Mouse (Mus musculus): ENCODE data around the gene Asgr1. TPM values are rescaled to one million over a fixed set of nuclear protein-coding genes. Genes with fewer than 3 reads are reported as not detected.
A peak's percentile ranks its signal among the peaks of the same experiment; 100 is the strongest.
"Not testable (repeated sequence)": the region's sequence is repeated elsewhere in the genome, so short reads cannot be mapped to it uniquely, and the experiment has no call there.

Gene Asgr1
- polyA plus RNA-seq, 1 experiment from 2014 or later, result not detected

DNA sequence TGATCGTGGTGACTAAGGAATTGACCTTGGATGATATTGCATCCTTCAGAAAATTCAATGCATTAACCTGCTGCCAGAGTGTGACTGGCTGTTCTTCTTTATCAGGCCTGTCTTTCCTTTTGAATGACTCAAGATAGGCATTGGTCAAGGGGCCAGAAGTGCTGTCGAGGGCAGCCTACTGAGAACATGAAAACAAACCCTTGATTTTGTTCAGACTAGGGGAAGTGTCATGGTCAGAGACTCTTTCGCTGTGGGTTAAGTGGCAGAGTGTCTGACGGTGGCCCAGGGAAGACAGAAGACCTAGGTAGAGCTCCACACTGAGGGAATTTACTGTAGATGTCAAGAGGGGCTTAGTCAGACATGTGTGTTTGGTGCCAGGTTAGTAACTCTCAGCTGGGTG, 12.8 kb downstream of the Asgr1 start:
- Histone ChIP-seq H3K27ac (no peak overlapping the region), H3K4me3 (ENCODE audit: inconsistent target) (no peak overlapping the region), H3K36me3 (ENCODE audit: inconsistent target) (no peaks in the 10 kb centered on the region), H3K79me2 (ENCODE audit: inconsistent target) (no peaks in the 10 kb centered on the region)
- 63% methylated on average over 4 of the region's 4 CpGs for WGBS (ENCODE audit: missing documents)

DNA sequence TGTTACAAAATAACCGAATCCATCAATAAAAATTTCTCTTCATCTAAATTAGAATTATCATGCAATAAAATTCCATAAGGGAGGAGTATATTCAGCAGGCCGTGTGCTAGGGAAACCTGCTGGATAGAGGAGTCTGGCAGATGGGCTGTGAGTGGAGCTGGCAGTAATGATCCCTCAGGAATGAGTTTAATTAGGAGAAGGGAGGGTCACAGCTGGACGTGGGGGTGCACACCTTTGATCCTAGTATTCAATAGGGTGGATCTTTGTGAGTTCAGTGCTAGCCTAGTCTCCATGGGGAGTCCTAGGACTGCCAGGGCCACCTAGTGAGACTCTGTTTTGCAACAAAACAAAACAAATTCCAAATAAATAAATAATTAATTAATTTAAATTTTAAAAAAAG, 14.4 kb downstream of the Asgr1 start:
- Histone ChIP-seq H3K79me2 (ENCODE audit: inconsistent target) (no peaks in the 10 kb centered on the region), H3K4me3 (ENCODE audit: inconsistent target) (no peak overlapping the region), H3K36me3 (ENCODE audit: inconsistent target) (no peaks in the 10 kb centered on the region), H3K27ac (no peak overlapping the region)
- WGBS (ENCODE audit: missing documents), result 94% methylated on average over 3 of the region's 3 CpGs

DNA sequence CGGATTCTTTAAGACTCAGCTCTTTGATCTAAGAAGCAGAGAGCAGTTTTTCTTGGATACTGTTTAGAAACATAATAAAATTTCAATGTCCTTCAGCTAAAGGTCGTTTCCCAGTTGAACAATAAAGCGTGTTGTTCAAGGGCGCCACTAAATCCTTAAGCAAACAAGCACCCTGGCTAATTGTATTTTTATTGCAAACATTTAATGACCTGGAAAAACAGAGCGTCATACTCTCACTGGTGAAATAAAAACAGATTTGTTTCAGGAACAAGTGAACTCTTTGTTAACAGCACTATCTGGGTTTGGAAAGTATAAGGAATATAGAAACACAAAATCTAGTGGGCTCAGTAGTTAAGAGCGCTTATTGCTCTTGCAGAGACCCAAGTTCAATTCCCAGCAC, 16.2 kb downstream of the Asgr1 start:
- no peak overlapping the region for H3K27ac ChIP-seq
- H3K36me3 ChIP-seq (ENCODE audit: inconsistent target), result no peaks in the 10 kb centered on the region
- WGBS (ENCODE audit: missing documents), result 93% methylated on average over 6 of the region's 6 CpGs
- H3K4me3 ChIP-seq (ENCODE audit: inconsistent target), result no peak overlapping the region
- H3K79me2 ChIP-seq (ENCODE audit: inconsistent target), result no peaks in the 10 kb centered on the region

DNA sequence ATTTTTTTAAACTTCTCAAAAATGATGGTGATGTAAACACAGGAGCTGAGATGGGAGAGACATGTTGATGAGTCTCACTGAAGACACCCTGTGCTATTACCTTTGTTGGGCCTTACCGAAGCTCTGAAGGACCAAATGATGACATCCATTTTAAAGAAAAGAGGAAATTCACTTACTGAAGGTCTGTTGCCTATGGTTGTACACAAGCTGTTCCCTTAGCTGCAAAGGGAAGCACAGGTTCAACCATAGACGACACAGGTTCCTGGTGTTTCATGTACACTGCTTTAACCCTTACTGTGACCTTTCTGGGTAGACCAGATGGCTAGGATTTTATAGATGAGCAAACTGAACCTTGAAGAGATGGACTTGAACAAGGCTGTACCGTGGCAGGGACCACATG, 16.7 kb downstream of the Asgr1 start:
- H3K27ac ChIP-seq; H3K79me2 ChIP-seq (ENCODE audit: inconsistent target); H3K4me3 ChIP-seq (ENCODE audit: inconsistent target); H3K36me3 ChIP-seq (ENCODE audit: inconsistent target): not testable (repeated sequence)
- 11% methylated on average over 2 of the region's 3 CpGs for WGBS (ENCODE audit: missing documents)

DNA sequence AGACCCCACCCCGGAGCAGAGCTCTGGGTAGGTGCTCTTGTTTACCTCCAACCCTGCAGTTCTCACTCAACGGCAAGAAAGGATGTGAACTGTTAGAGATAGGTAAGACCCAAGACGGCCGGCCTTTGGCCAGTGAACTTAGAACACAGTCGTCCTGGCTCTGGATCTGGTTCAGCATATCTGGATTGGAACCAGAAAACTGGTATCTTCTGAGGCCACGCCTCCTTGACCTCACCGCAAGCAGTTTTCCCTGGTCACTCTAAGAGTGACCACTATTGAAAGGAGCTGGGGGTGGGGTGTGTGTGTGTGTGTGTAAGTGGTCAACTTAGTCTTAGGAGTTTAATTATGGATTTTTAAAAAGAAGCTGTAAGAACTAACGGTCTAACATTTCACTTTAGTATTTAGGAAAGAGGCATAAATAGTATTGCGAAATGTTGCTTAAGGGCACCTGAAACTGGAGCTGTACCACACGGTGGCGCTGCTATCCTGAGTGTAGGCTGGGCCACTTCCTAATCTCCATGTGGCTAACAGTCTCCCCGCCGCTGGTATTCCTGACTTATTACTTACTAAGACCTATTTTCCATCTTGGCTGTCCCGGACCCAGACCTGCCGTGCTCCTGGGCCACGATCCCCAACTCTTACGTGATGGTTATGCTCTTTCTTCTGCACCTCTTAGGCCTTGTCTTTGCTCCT, 20.6 kb downstream of the Asgr1 start:
- Histone ChIP-seq H3K36me3 (ENCODE audit: inconsistent target) (no peaks in the 10 kb centered on the region), H3K27ac (0 out of 2 replicates have a peak overlapping the region, but pooled peaks have one; percentile 12), H3K4me3 (ENCODE audit: inconsistent target) (no peak overlapping the region), H3K79me2 (ENCODE audit: inconsistent target) (no peaks in the 10 kb centered on the region)
- WGBS (ENCODE audit: missing documents), result 43% methylated on average over 17 of the region's 17 CpGs

DNA sequence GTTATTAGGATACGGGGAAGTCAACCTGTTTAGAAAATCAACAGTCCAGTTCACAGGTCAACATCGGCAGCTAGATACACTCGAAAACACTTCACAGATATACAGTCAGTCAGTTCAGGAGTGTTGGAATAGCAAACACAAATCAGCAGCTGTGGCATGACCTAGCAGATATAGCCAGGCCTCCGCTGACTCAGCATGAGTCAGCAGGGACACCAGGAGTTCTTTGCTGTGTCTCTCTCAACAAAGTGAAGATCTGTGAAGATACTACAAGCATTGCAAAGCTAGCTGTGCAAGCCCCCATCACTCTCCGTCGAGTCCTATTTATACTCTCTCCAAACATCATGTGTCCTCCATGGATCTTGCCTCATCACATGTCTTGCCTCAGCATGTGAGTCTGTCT, 21.7 kb downstream of the Asgr1 start:
- Histone ChIP-seq H3K36me3 (ENCODE audit: inconsistent target) (no peaks in the 10 kb centered on the region), H3K27ac (peak overlapping the region; percentile 12; the same call in 1 of the 2 replicates), H3K79me2 (ENCODE audit: inconsistent target) (no peaks in the 10 kb centered on the region), H3K4me3 (ENCODE audit: inconsistent target) (no peak overlapping the region)
- 64% methylated on average over 6 of the region's 6 CpGs for WGBS (ENCODE audit: missing documents)

DNA sequence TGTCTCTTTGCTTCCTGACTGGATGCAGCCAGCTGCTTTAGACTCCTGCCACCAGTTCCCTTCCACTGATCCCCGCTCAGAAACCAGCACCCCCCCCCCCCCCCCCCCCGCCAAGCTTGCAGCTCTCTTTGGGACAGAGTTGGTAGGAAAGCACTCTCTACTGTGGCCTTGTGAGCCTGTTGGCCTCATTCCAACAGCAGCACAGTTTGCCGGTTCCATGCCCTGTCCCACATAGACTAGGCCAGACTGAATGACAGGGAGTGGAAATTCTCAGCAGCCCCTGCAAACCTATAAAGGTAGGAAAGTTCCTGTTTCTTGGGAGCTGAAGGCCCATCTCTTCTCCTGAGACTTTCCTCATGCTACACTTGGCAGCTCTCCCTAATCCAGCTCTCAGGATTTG, 23.6 kb downstream of the Asgr1 start:
- Histone ChIP-seq H3K27ac (no peak overlapping the region), H3K4me3 (ENCODE audit: inconsistent target) (no peak overlapping the region), H3K79me2 (ENCODE audit: inconsistent target) (no peaks in the 10 kb centered on the region), H3K36me3 (ENCODE audit: inconsistent target) (no peaks in the 10 kb centered on the region)
- WGBS (ENCODE audit: missing documents), result 54% methylated on average over 3 of the region's 3 CpGs

DNA sequence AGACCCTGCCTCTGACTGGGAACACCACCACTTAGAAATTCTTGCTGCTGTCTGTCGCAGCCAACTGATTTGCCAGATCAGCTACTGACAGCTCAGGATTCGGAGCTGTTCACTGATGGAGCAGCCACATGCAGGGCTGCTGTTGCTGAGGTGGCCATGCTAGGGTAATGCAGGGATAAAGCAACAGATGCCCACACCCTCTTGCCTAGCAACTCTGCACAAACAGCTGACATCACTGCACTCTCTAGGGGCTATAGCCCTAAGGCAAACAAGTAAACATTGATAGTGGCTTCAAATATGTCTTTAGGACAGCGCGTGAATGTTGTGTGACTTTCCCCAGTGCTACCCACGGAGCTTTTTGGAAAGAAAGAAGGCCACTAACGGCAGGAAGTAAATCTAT, 25.3 kb downstream of the Asgr1 start:
- WGBS (ENCODE audit: missing documents), result 77% methylated on average over 6 of the region's 6 CpGs
- H3K79me2 ChIP-seq (ENCODE audit: inconsistent target), result no peaks in the 10 kb centered on the region
- no peak overlapping the region for H3K4me3 ChIP-seq (ENCODE audit: inconsistent target)
- no peaks in the 10 kb centered on the region for H3K36me3 ChIP-seq (ENCODE audit: inconsistent target)
- H3K27ac ChIP-seq, result no peak overlapping the region

DNA sequence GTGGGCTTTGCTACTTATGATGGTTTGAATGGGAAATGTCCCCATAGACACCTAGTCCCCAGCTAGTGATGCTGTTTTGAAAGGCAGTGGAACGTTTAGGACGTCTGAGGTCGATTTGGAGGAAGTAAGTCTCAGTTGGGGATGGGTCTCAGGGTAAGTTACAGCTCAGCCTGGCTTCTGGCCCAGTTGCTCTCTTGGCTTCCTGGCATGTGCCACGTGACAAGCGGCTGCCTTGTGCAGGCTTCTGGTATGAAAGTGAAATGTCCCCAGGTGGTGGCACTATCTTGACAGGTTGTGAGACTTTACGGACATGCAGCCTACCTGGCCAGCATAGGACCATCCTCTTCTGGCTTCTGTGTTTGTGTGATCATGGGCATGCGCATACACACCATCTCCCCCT, 26.0 kb downstream of the Asgr1 start:
- Histone ChIP-seq H3K27ac (no peak overlapping the region), H3K4me3 (ENCODE audit: inconsistent target) (no peak overlapping the region), H3K36me3 (ENCODE audit: inconsistent target) (no peaks in the 10 kb centered on the region), H3K79me2 (ENCODE audit: inconsistent target) (no peaks in the 10 kb centered on the region)
- WGBS (ENCODE audit: missing documents), result 30% methylated on average over 7 of the region's 7 CpGs

DNA sequence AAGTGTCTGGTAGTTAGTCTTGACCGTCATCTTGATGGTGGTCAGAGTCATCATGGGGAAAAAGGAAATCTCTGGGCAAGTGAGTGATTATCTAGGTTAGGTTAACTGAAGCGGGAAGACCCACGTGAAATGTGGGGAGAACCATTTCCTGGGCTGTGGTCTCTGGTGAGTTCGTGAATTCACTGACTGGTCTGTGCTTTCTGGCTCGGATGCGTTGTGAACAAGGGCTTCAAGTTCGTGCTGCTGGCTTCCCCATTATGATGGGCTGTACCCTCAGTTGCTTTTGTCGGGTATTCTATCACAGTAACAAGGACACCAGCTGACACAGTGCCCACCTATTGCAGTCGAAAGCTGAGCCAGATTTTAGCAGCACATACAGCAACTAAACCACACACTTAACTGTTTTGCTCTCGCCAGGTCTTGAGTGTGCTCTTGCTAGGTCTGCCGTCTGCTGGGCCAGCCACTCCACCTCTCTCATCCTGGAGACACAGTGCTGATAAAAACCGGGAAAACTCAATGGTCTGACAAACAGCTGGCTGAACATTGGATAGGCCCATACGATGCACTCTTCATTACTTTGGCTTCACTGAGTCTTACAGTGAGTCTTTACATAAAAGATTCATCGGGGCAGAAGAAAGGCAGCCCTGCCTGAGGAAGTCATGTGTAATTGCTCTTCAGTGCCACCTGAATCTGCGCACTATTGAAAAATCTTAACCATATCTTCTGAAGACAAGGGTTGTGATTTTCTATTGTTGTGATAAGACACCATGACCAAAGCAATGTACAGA, 27.1 kb downstream of the Asgr1 start:
- no peak overlapping the region for H3K4me3 ChIP-seq (ENCODE audit: inconsistent target)
- H3K27ac ChIP-seq, result no peak overlapping the region
- WGBS (ENCODE audit: missing documents), result 53% methylated on average over 15 of the region's 15 CpGs

DNA sequence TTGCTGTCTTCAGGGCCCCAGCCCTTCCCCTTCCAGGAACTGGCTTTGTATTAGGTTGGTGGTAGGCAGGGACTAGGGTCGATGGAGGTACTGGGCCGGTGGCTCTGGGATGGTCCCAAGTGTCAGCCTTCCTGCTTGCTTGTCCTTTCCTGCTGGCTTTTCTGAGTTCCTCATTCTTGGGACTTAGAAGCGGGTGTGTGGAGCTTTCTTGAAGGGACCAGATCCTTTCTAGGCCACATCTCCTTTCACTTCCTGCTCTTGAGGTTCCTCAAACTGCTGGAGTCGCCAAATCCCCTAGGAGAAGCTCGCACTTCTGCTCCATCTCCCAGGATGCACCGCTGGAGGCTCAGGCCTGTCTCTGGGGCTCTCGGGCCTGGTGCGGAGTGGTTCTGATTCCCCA, 30.7 kb downstream of the Asgr1 start:
- Histone ChIP-seq H3K36me3 (ENCODE audit: inconsistent target) (no peaks in the 10 kb centered on the region), H3K27ac (peak overlapping the region; percentile 93), H3K79me2 (ENCODE audit: inconsistent target) (no peaks in the 10 kb centered on the region), H3K4me3 (ENCODE audit: inconsistent target) (no peak overlapping the region)
- 12% methylated on average over 8 of the region's 8 CpGs for WGBS (ENCODE audit: missing documents)

More for the DNA sequence above, 27.1 kb downstream of the Asgr1 start:
- Histone ChIP-seq H3K36me3 (ENCODE audit: inconsistent target) (no peaks in the 10 kb centered on the region), H3K79me2 (ENCODE audit: inconsistent target) (no peaks in the 10 kb centered on the region)

DNA sequence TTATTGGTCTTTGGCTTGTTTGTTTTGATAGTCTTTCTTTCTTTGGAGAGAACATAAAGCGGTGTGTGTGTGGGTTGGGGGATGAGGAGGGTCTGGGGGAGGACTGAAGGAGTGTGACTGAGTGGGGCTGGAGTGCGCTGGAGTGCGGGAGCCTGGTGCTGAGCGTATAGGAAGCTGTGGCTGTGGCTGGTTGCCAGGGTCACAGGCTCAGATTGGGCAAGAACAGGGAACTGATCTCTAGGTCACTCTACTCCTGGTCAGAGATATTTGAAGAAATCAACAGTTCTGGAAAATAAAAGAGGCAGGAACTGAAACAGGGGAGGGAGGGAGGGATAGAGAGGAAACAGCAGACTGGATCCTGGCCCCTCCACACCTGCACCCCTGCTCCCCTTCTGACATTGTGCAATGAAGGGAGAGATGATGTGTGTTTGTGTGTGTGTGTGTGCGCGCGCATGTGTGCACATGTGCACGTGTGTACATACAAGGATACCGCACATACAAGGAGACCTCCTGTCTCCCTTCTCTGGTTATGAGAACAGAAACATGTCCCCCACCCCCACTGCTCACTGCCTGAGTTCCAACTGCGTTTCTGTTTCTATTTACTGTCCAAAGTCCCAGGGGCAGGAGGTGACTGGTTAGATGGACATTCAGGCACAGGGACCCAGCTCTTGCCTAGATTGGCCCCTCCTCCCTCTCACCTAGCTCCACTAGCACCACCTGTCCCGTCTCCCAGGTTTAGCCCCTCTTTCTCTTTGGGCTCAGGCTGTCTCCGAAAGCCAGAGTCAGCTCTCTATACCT, 38.3 kb downstream of the Asgr1 start, which contains the start of gene Asgr2:
Gene Asgr2 (plus strand): TSS at position 659 of the 798 bp plus-strand sequence.
- Histone ChIP-seq H3K4me3 (ENCODE audit: inconsistent target) (no peak within 1 kb of the TSS), H3K79me2 (ENCODE audit: inconsistent target) (no peaks in the 10 kb centered on the region), H3K27ac (peak within 1 kb of the TSS; percentile 63), H3K36me3 (ENCODE audit: inconsistent target) (no peaks in the 10 kb centered on the region)
- 27% methylated on average over 12 of the region's 12 CpGs for WGBS (ENCODE audit: missing documents)

DNA sequence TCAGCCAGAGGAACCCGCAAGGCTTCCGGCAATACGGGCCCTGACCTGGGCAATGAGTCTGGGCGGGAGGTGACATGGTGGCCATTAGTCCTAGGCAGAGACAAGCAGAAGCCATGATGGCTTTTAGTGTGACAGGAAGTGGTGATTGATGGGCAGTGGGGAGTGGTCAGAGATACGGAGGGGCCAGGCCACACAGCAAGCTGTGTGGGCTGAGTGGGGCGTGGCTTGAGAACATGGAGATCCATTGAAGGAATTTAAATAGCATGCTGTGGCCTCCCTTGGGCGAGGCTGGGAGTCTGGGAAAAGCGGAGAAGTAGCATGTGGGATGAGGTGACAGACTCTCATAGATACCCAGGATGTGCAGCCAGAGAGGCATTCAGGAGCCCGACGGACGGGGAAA, 43.5 kb downstream of the Asgr1 start:
- WGBS (ENCODE audit: missing documents), result 88% methylated on average over 8 of the region's 11 CpGs
- H3K79me2 ChIP-seq (ENCODE audit: inconsistent target), result no peaks in the 10 kb centered on the region

DNA sequence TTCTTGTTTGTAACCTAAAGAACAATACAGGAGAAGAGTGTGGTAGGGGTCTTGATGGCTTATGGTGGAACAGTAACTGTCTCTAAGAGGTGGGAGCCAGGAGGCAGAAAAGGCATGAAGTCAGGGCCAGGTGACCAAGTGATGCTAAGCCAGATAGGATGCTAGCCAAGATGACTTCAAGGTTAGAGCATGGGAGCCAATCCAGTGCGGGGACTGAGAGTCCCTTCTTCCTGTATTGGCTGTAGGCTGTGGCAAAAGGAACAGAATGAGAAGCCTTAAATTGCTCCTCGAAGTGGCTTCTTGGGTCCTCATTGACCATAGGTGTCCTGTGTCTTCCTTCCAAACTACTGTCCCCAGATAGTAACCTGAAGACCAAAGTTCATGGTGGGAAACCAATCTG, 45.2 kb downstream of the Asgr1 start:
- no peaks in the 10 kb centered on the region for H3K79me2 ChIP-seq (ENCODE audit: inconsistent target)
- H3K4me3 ChIP-seq (ENCODE audit: inconsistent target), result no peak overlapping the region
- 92% methylated on average over 2 of the region's 2 CpGs for WGBS (ENCODE audit: missing documents)
- no peaks in the 10 kb centered on the region for H3K36me3 ChIP-seq (ENCODE audit: inconsistent target)
- no peak overlapping the region for H3K27ac ChIP-seq

More for the DNA sequence above, 43.5 kb downstream of the Asgr1 start:
- Histone ChIP-seq H3K27ac (no peak overlapping the region), H3K4me3 (ENCODE audit: inconsistent target) (no peak overlapping the region), H3K36me3 (ENCODE audit: inconsistent target) (no peaks in the 10 kb centered on the region)

DNA sequence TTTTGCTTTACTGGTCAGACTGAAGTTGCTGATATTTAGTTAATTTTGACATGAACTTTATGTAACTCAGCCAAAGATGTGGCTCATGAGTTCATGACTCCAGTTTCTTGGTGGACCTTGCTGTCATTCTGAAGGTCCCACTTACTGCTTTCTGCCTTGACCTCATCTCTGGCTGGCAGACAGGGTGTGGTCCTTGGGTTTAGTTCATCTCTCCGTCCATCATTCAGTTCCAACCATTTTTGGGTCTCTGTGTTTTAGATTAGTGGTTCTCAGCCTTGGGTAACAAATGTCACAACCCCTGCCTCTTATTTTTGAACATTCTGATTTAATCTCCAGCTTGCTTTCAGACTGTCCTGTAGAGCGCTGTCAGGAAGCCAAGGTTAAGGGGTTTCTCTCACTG, 45.9 kb downstream of the Asgr1 start:
- H3K27ac ChIP-seq, result no peak overlapping the region
- 81% methylated on average over 2 of the region's 2 CpGs for WGBS (ENCODE audit: missing documents)

More for the DNA sequence above, 45.9 kb downstream of the Asgr1 start:
- Histone ChIP-seq H3K4me3 (ENCODE audit: inconsistent target) (no peak overlapping the region), H3K36me3 (ENCODE audit: inconsistent target) (no peaks in the 10 kb centered on the region), H3K79me2 (ENCODE audit: inconsistent target) (no peaks in the 10 kb centered on the region)

All from macrophage (primary cell).